Mouse (Mus musculus) CH12.LX (cell line): ENCODE measurements around the gene Pxmp4. TPM values are rescaled to one million over a fixed set of nuclear protein-coding genes. Genes with fewer than 3 reads are reported as not detected.

ENCODE experiments used
- DNase-seq: peaks from one replicate; pipeline ENCODE4 v3.0.0-alpha.2; 2013; ENCODE audit errors: extremely low read depth
- H3K27ac ChIP-seq: 2 replicates; pipeline ENCODE4 v1.5.1; 2012; ENCODE audit warnings: low read depth, mild to moderate bottlenecking, control low read depth, moderate library complexity; ENCODE audit not compliant: insufficient read depth
- H3K27me3 ChIP-seq: replicated peaks from 2 replicates; pipeline ENCODE3; 2012; ENCODE audit warnings: inconsistent platforms
- H3K36me3 ChIP-seq, 2 experiments: replicated peaks in 1 of 2; 2 replicates each; pipeline versions ENCODE3 to v1.6.1; 2012; ENCODE audit warnings: inconsistent platforms in 1 of 2, low read length in 1 of 2, mild to moderate bottlenecking in 1 of 2, mixed read lengths in 1 of 2, moderate library complexity in 1 of 2; ENCODE audit not compliant: control insufficient read depth in 1 of 2, insufficient read depth in 1 of 2
- H3K4me1 ChIP-seq, 2 experiments: 2 replicates each; pipeline ENCODE4 v1.6.1; 2012; ENCODE audit warnings: inconsistent platforms in 1 of 2, moderate library complexity in 1 of 2; ENCODE audit not compliant: insufficient read depth in 2 of 2, control insufficient read depth in 1 of 2
- H3K4me2 ChIP-seq: 2 replicates; pipeline ENCODE4 v1.6.1; 2012; ENCODE audit warnings: low read depth, mild to moderate bottlenecking, control low read depth; ENCODE audit not compliant: poor library complexity, insufficient read depth, severe bottlenecking
- H3K4me3 ChIP-seq, 3 experiments: fragments of 150-350 bp in 1 of 3; sonication (generic) in 1 of 3; replicated peaks in 1 of 3; 2 replicates each; pipeline versions ENCODE3 to v1.5.1; 2011 to 2012; ENCODE audit warnings: low read depth in 2 of 3, low read length in 2 of 3, mild to moderate bottlenecking in 2 of 3, moderate library complexity in 2 of 3, control low read depth in 1 of 3, improper control_type of control experiment in 1 of 3, inconsistent platforms in 1 of 3, mixed read lengths in 1 of 3; ENCODE audit not compliant: poor library complexity in 1 of 3
- H3K79me2 ChIP-seq: replicated peaks from 2 replicates; pipeline ENCODE4 v1.6.1; 2012; ENCODE audit warnings: mild to moderate bottlenecking, moderate library complexity; ENCODE audit not compliant: control insufficient read depth, poor library complexity, insufficient read depth, severe bottlenecking; ENCODE audit errors: extremely low read depth
- H3K9ac ChIP-seq: 2 replicates; pipeline ENCODE4 v1.6.1; 2012; ENCODE audit warnings: low read depth, mild to moderate bottlenecking, control low read depth, moderate library complexity; ENCODE audit not compliant: insufficient read depth
- H3K9me3 ChIP-seq: replicated peaks from 2 replicates; pipeline ENCODE3; 2012; ENCODE audit warnings: low read length, inconsistent platforms, mixed read lengths
- CHD2 ChIP-seq: IDR thresholded peaks from 2 replicates; pipeline ENCODE4 v1.6.1; 2011; ENCODE audit warnings: low read length, improper control_type of control experiment
- E2F4 ChIP-seq: IDR thresholded peaks from 2 replicates; pipeline ENCODE4 v1.6.1; 2011; ENCODE audit warnings: low read depth, low read length, improper control_type of control experiment; ENCODE audit not compliant: insufficient replicate concordance
- ELF1 ChIP-seq: IDR thresholded peaks from 2 replicates; pipeline ENCODE4 v1.6.1; 2014; ENCODE audit warnings: low read depth, mild to moderate bottlenecking, inconsistent platforms, low read length, improper control_type of control experiment
- EP300 ChIP-seq: IDR thresholded peaks from 2 replicates; pipeline ENCODE4 v1.6.1; 2011; ENCODE audit warnings: low read length, improper control_type of control experiment
- GABPA ChIP-seq: IDR thresholded peaks from 2 replicates; pipeline ENCODE4 v1.6.1; 2012; ENCODE audit warnings: low read depth, low read length, improper control_type of control experiment, inconsistent platforms; ENCODE audit not compliant: insufficient replicate concordance
- HCFC1 ChIP-seq: IDR thresholded peaks from 2 replicates; pipeline ENCODE4 v1.6.1; 2012; ENCODE audit warnings: low read depth, mild to moderate bottlenecking, inconsistent platforms, low read length, improper control_type of control experiment
- IRF4 ChIP-seq: IDR thresholded peaks from 2 replicates; pipeline ENCODE4 v1.6.1; 2014; ENCODE audit warnings: low read depth, mild to moderate bottlenecking, inconsistent platforms, low read length, improper control_type of control experiment
- JUN ChIP-seq: IDR thresholded peaks from 2 replicates; pipeline ENCODE4 v1.6.1; 2011; ENCODE audit warnings: low read depth, mild to moderate bottlenecking, low read length, improper control_type of control experiment, moderate library complexity; ENCODE audit not compliant: insufficient read depth
- JUND ChIP-seq: conservative IDR thresholded peaks from 2 replicates; pipeline ENCODE4 v1.6.1; 2011; ENCODE audit warnings: low read depth, low read length, improper control_type of control experiment
- MAX ChIP-seq: IDR thresholded peaks from 2 replicates; pipeline ENCODE4 v1.6.1; 2011; ENCODE audit warnings: low read length, improper control_type of control experiment
- MAZ ChIP-seq: IDR thresholded peaks from 2 replicates; pipeline ENCODE4 v1.6.1; 2012; ENCODE audit warnings: low read depth, mild to moderate bottlenecking, inconsistent platforms, low read length, improper control_type of control experiment, moderate library complexity
- MXI1 ChIP-seq: IDR thresholded peaks from 2 replicates; pipeline ENCODE4 v1.6.1; 2011; ENCODE audit warnings: mild to moderate bottlenecking, low read depth, low read length, improper control_type of control experiment
- MYC ChIP-seq: IDR thresholded peaks from 2 replicates; pipeline ENCODE4 v1.6.1; 2011; ENCODE audit warnings: low read depth, mild to moderate bottlenecking, improper control_type of control experiment, low read length
- NRF1 ChIP-seq: IDR thresholded peaks from 2 replicates; pipeline ENCODE4 v1.6.1; 2014; ENCODE audit warnings: low read depth, mild to moderate bottlenecking, inconsistent platforms, low read length, improper control_type of control experiment, moderate library complexity
- RAD21 ChIP-seq: IDR thresholded peaks from 2 replicates; pipeline ENCODE4 v1.6.1; 2011; ENCODE audit warnings: low read depth, mild to moderate bottlenecking, low read length, improper control_type of control experiment, moderate library complexity
- RCOR1 ChIP-seq: conservative IDR thresholded peaks from 2 replicates; pipeline ENCODE4 v1.6.1; 2012; ENCODE audit warnings: low read depth, mild to moderate bottlenecking, inconsistent platforms, low read length, improper control_type of control experiment
- SMC3 ChIP-seq: IDR thresholded peaks from 2 replicates; pipeline ENCODE4 v1.6.1; 2011; ENCODE audit warnings: low read depth, low read length, improper control_type of control experiment
- TCF12 ChIP-seq: IDR thresholded peaks from 2 replicates; pipeline ENCODE4 v1.6.1; 2014; ENCODE audit warnings: low read depth, mild to moderate bottlenecking, inconsistent platforms, low read length, improper control_type of control experiment
- UBTF ChIP-seq: IDR thresholded peaks from 2 replicates; pipeline ENCODE4 v1.6.1; 2012; ENCODE audit warnings: low read depth, mild to moderate bottlenecking, inconsistent platforms, low read length, improper control_type of control experiment, moderate library complexity
- ZC3H11A ChIP-seq: IDR thresholded peaks from 2 replicates; pipeline ENCODE4 v1.6.1; 2012; ENCODE audit warnings: low read depth, mild to moderate bottlenecking, inconsistent platforms, low read length, improper control_type of control experiment
- ZKSCAN1 ChIP-seq: IDR thresholded peaks from 2 replicates; pipeline ENCODE4 v1.6.1; 2012; ENCODE audit warnings: low read depth, inconsistent platforms, low read length, improper control_type of control experiment, borderline replicate concordance
- ZNF384 ChIP-seq: IDR thresholded peaks from 2 replicates; pipeline ENCODE4 v1.6.1; 2012; ENCODE audit warnings: low read depth, low read length, improper control_type of control experiment, inconsistent platforms
- dilution Hi-C: fragments of 300-500 bp; cut with MboI; formaldehyde crosslinking; loops from 2 replicates; pipeline ENCODE4 v1.14.3; 2020; ENCODE audit warnings: low sequenced_read_pairs; ENCODE audit not compliant: extremely low pct_unique_long_range_greater_than_20kb, extremely low pct_ligation_motif_present
- in situ Hi-C: fragments of 300-500 bp; cut with MboI; formaldehyde crosslinking; loops from 3 replicates; pipeline ENCODE4 v1.14.3; 2019; ENCODE audit warnings: low sequenced_read_pairs, low pct_ligation_motif_present, low pct_unique_long_range_greater_than_20kb, mixed read lengths
- polyA plus RNA-seq: library from polyadenylated mRNA; unstranded; fragments of >175 nt; gene quantifications from 2 replicates; pipeline ENCODE4 v1.2.1, GENCODE M21; 2012; ENCODE audit warnings: low read depth; ENCODE audit not compliant: insufficient read length
- total RNA-seq, 2 experiments: library from RNA; depleted of rRNA; stranded (reverse); fragments of 300-350 nt in 1 of 2; fragments of >200 nt in 1 of 2; gene quantifications; 2 replicates each; pipeline ENCODE4 v1.2.3; 2012 to 2014

Pxmp4 gene
- total and polyA plus RNA-seq, 3 experiments: 6.0 to 9.4 (median 7.6) TPM

DNA sequence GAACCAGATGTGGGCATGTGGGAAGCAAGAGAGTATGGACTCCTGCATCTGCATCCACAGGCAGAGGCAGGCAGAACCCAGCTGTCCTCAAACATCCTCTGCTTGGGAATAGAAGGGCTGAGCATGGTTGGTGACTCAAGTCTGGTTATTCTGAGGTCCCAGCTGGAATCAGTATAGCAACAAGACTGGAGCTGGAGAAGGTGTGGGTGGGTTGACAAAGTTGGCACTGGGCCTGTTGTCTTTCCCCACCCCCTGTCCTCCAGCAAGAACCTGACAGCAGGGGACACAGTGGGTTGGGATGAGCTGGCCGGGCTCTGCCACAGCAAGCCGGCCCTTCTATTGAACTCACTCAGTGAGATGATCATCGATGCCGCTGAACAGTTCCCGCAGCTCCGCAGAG, 48.3 kb downstream of the Pxmp4 start:
- Histone ChIP-seq H3K9ac (no peak overlapping the region), H3K9me3 (no peaks in the 10 kb centered on the region), H3K79me2 (no peaks in the 10 kb centered on the region), H3K27me3 (no peaks in the 10 kb centered on the region), H3K4me2 (no peak overlapping the region), H3K4me3 (no peak overlapping the region), H3K27ac (no peak overlapping the region), H3K36me3 (peaks cover 17 to 84% of the 10 kb centered on the region in 2 experiments), H3K4me1 (peaks cover 0 to 9% of the 10 kb centered on the region in 2 experiments; a peak in 1 of 4 replicates)
- in situ Hi-C loops (no loop called here), dilution Hi-C loops (no loop called here)
- no peak for TF ChIP-seq ELF1
- TF ChIP-seq RCOR1: no peak
- no peak for TF ChIP-seq MYC
- no peak for TF ChIP-seq EP300
- no peak for TF ChIP-seq RAD21
- TF ChIP-seq NRF1: no peak
- TF ChIP-seq HCFC1: no peak
- no peak for TF ChIP-seq TCF12
- TF ChIP-seq UBTF: no peak
- no peak for TF ChIP-seq MXI1
- no peak for TF ChIP-seq GABPA
- TF ChIP-seq E2F4: no peak
- TF ChIP-seq MAZ: no peak
- no peak for DNase-seq

DNA sequence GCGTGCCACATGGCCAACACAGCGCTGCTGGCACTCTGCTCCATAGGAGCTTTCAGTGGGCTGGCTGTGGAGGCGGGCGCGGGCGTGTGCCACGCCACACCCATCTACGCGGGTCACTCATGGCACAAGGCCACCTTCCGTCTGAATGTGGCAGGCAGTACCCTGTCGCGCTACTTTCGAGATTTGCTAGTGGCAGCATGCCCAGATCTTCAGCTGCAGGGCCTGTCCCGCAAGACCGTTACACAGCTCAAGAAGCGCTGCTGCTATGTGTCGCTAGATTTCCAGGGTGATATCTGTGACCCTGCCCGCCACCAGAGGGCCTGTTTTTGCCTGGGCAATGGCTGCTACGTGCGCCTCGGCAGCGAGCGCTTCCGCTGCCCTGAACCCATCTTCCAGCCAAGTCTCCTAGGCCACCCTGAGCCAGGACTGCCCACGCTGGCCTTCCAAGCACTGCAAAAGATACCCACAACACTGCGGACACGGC, 51.0 kb downstream of the Pxmp4 start:
- TF ChIP-seq IRF4 (no peak), TCF12 (no peak), MXI1 (no peak), CHD2 (no peak), GABPA (no peak), ZC3H11A (no peak), E2F4 (no peak), SMC3 (no peak), MAZ (no peak), JUN (no peak), NRF1 (no peak), ZKSCAN1 (no peak), JUND (no peak), MAX (no peak), EP300 (no peak), ZNF384 (no peak)
- in situ Hi-C loops: no loop called here
- peaks cover 11 to 67% of the 10 kb centered on the region in 2 experiments for H3K36me3 ChIP-seq
- H3K4me1 ChIP-seq: peaks cover 9 to 13% of the 10 kb centered on the region in 2 experiments
- no peaks in the 10 kb centered on the region for H3K27me3 ChIP-seq
- H3K4me2 ChIP-seq: no peak overlapping the region
- H3K9ac ChIP-seq: no peak overlapping the region
- no peak overlapping the region for H3K4me3 ChIP-seq
- H3K27ac ChIP-seq: no peak overlapping the region
- no peak for DNase-seq
- H3K79me2 ChIP-seq: no peaks in the 10 kb centered on the region
- dilution Hi-C loops: no loop called here
- no peaks in the 10 kb centered on the region for H3K9me3 ChIP-seq
